Mouse (Mus musculus) heart, postnatal 14 days (tissue): ENCODE measurements at regions not wholly inside any gene's neighbourhood (a gene's known extent, or its start where the extent isn't known, plus 50 kb on each side); places are given as distances from the start of the nearest gene placed in this dataset.
A peak's percentile ranks its signal among the peaks of the same experiment; 100 is the strongest.

Source experiments
- DNase-seq, 2 experiments: peaks; one replicate each; pipeline ENCODE4 v3.0.0; 2021 to 2022
- intact Hi-C: fragments of 180-260 bp; cut with DNase I; formaldehyde crosslinking; loops from one replicate; pipeline ENCODE4 v1.15.1; 2025

- DNase-seq, result no peak
- intact Hi-C loops, result no loop called here
Measured at GRCm38 (mm10) chr14:61665815-61666214, 58.6 kb downstream of the Kcnrg start.

DNA sequence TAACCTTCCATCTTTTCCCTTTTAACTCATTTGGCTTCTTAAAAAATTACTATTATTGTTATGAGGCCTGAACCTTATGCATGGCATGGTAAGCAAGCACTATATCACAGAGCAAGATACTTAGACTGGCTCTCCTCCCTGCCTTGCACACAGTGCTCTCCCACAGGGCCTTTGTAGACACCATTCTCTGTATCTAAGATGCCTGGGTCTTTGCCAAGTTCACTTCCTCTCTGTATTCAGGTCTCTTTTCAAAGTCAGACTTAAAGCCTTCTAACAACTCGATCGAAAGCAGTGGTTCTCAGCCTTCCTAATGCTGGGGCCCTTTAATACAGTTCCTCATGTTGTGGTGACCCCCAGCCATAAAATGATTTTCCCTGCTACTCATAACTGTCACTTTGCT, 65.9 kb downstream of the Kcnrg start:
- intact Hi-C loops, result no loop called here
- DNase-seq, result no peak

DNA sequence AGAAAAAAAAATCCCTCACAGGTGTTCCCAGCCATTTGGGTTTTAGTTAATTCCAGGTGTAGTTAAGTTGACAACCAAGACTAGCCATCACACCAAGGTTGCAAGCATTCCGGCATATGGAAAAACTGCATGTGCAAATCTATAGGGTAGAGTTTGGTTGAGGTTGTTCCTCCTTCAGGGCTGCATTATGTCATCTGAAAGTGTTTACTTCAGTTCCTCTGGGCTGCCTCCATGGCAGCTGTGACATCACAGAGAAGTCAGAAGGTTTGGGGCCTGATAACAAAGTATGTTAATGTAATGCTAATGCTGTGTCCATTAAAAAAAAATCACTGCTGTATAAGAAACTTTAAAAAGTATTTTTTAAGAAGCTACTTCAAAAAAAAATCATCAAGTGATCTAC, 70.8 kb downstream of the Kcnrg start:
- DNase-seq, result no peak
- intact Hi-C loops, result no loop called here

GRCm38 (mm10) chr14:61680818-61681707, 73.8 kb downstream of the Kcnrg start:
- intact Hi-C loops, result no loop called here
- DNase-seq, result peak; percentile 90

- intact Hi-C loops, result loop anchor here (2.0 kb wide), 1 partner anchor 33 kb away; no protein-coding TSS in a partner anchor
- DNase-seq, result peak; percentile 93 to 94
Measured at GRCm38 (mm10) chr14:61681708-61682701, 74.7 kb downstream of the Kcnrg start.

DNA sequence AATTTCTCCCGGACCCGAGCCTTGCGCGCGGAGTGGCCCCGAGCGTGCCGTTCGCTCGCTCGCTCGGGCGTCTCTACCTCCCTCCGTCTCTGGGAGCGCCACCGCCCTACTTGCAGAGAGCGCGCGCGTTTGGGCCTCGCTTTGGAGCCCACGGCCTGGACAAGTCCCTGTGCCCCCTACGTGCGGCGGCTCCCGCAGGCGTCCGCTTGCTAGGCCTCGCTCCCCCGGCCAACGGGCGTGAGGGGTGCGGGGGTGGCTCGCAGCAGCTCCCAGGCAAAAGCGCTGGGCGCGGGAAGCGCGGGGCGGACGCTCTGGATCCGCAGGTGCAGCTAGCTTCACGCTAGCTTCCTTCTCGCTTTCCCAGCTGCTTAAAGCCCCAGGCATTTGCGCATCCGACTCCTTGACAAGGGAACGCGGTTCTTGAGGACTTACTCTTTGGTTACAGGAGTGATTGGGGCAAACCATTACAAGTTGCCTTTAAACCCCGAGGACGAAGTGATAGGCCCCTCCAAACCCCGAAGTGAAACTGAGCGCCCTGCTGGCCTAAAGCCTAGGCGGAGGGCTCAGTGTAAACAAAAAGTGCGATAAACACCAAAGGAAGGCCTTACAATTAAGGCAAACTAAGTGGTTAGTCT, 75.6 kb downstream of the Kcnrg start:
- DNase-seq, result peak; percentile 72 to 74
- intact Hi-C loops, result loop anchor here (2.0 kb wide), 1 partner anchor 34 kb away; no protein-coding TSS in a partner anchor

DNA sequence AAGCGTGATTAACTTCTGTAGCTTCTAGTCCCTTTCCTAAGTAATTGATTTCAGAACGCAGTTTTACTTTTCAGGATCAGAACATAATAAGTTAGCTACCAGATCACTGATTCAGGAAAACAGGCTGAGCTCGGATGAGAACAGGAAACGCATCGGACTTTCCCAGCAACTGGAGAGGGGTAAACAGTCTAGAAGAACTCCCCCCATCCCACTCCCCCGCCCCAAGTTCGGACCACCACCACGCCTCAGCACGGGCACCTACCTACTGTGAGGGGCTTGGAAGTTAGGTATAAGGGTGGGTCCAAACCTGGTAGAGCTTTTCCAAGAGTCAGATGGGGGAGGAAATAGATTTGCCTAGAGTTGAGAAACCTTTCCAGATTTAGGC, 76.1 kb downstream of the Kcnrg start:
- DNase-seq, result peak; percentile 23
- intact Hi-C loops, result loop anchor here (2.0 kb wide), 1 partner anchor 35 kb away; no protein-coding TSS in a partner anchor

DNA sequence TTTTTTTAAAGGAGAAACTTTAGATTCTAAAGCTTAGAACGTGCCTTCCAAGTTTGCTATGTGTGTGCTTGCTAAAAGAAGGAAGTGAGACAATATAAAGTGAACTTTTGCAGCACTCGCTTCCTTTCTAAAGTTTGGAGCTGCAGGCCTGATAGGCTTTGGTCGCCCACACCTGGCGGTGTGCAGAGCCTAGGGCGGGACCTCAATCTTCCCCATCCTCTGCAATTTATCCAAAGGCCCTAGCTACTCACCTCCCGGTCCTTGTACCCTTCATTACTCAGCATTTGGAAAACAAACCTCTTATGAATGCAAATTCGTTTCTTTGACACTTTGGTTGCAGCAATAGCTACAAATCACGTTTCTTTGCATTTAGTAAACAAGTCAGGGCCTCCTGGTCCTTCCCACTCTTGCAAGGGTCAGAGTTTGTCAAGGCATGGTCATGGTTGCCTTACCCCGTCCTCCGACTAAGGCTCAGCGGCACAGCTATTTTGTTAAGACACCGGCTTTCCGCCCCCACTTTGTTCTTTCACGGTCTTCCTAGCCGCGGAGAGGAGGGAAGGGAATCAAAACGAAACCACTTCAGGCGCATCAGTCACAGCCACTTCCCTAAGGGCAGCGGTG, 76.6 kb downstream of the Kcnrg start:
- peak in 1 of 2 experiments; percentile 38 for DNase-seq
- intact Hi-C loops, result loop anchor here (2.0 kb wide), 1 partner anchor 35 kb away; no protein-coding TSS in a partner anchor

GRCm38 (mm10) chr14:61684473-61685230, 77.4 kb downstream of the Kcnrg start:
- peak in 1 of 2 experiments; percentile 14 for DNase-seq
- intact Hi-C loops, result loop anchor here (5.0 kb wide), 1 partner anchor 112 kb away; no protein-coding TSS in a partner anchor

DNA sequence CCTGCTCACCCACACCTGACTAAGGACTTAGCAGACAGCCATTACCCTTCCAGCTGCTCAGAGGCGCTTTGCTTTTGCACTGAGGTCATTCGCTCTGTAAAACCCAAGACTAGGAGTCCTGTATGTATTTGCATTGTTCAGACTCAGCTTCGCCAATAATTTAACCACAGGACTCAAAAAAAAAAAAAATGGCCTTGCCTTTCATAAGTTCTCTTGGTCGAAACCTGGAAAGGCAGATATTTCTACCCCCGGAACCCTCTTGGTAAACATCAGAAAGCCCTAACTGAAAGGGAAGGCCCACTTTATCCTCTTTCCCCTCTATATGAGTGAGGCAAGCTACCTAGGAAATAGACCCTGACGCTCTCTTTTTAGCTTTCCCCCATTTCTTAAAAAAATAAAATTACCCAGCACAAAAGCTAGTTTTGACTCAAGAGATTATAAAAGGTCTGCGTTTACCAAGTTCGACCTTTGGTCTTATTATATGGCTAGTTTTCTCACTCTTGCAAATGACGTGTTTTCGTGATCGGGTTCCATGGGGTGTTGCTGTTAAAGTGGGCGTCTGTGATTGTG, 78.1 kb downstream of the Kcnrg start:
- intact Hi-C loops, result loop anchor here (5.0 kb wide), 1 partner anchor 113 kb away; no protein-coding TSS in a partner anchor

GRCm38 (mm10) chr14:61686101-61686691, 78.9 kb downstream of the Kcnrg start:
- intact Hi-C loops, result loop anchor here (5.0 kb wide), 1 partner anchor 114 kb away; no protein-coding TSS in a partner anchor

More for the DNA sequence above, 78.1 kb downstream of the Kcnrg start:
- no peak for DNase-seq

GRCm38 (mm10) chr14:61686821-61687341, 79.6 kb downstream of the Kcnrg start:
- peak; percentile 52 to 63 for DNase-seq
- intact Hi-C loops, result loop anchor here (5.0 kb wide), 1 partner anchor 115 kb away; no protein-coding TSS in a partner anchor

More at GRCm38 (mm10) chr14:61686101-61686691, 78.9 kb downstream of the Kcnrg start:
- DNase-seq, result peak; percentile 18 to 41

GRCm38 (mm10) chr14:61687346-61688012, 80.2 kb downstream of the Kcnrg start:
- DNase-seq, result peak in 1 of 2 experiments; percentile 22
- intact Hi-C loops, result loop anchor here (2.0 to 5.0 kb wide), 2 partner anchors 51 to 115 kb away; no protein-coding TSS in a partner anchor

GRCm38 (mm10) chr14:61688013-61688520, 80.8 kb downstream of the Kcnrg start:
- intact Hi-C loops, result loop anchor here (2.0 to 5.0 kb wide), 2 partner anchors 51 to 116 kb away; no protein-coding TSS in a partner anchor
- no peak for DNase-seq

DNA sequence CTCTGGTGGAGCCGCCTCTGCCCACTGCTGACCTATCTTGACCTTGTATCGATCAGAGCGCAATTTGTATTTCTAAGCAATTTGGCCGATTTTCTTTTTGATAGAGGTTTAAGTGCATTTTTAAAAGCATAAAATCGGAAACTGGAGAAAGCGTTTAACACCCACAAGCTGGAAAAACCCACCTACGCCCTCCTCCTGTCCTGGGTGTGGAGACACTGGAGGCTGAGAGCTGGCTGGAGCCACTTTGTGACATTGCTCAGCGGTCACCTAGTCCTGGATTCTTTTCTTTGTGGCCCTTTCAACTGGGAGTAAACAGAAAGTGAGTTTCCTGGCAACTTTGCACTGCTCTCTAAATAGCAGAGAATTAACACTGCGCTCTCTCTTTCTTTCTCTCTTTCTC, 81.4 kb downstream of the Kcnrg start:
- DNase-seq, result peak in 1 of 2 experiments; percentile 15
- intact Hi-C loops, result loop anchor here (2.0 to 5.0 kb wide), 2 partner anchors 50 to 116 kb away; no protein-coding TSS in a partner anchor

- peak in 1 of 2 experiments; percentile 29 for DNase-seq
- intact Hi-C loops, result loop anchor here (2.0 to 5.0 kb wide), 2 partner anchors 50 to 117 kb away; no protein-coding TSS in a partner anchor
Measured at GRCm38 (mm10) chr14:61689281-61689680, 82.0 kb downstream of the Kcnrg start.
